Mouse (Mus musculus) splenic B cell, adult 2 months (primary cell): ENCODE measurements around the gene Suz12.

Experiments used
- DNase-seq: peaks from one replicate; pipeline ENCODE4 v3.0.0-alpha.2; 2011; ENCODE audit warnings: low read depth, low spot score
- H3K27me3 ChIP-seq: 2 replicates; pipeline ENCODE4 v1.6.1; 2012; ENCODE audit warnings: mild to moderate bottlenecking, low read length, moderate library complexity, mixed read lengths; ENCODE audit not compliant: control insufficient read depth, poor library complexity, insufficient read depth, severe bottlenecking
- H3K36me3 ChIP-seq: 2 replicates; pipeline ENCODE4 v1.6.1; 2012; ENCODE audit warnings: mild to moderate bottlenecking, low read length, moderate library complexity, mixed read lengths; ENCODE audit not compliant: control insufficient read depth, poor library complexity, insufficient read depth, severe bottlenecking

Suz12 gene

GRCm38 (mm10) chr11:79992592-79993355, at the start of gene Suz12:
Gene Suz12 (plus strand): TSS chr11:79993106.
- peak; percentile 96 for DNase-seq
- H3K27me3 ChIP-seq = no peaks in the 10 kb centered on the region
- H3K36me3 ChIP-seq = no peaks in the 10 kb centered on the region

GRCm38 (mm10) chr11:79943136-79943535, 49.8 kb upstream of the Suz12 start:
- Histone ChIP-seq H3K36me3 (peaks cover 17% of the 10 kb centered on the region), H3K27me3 (no peaks in the 10 kb centered on the region)
- DNase-seq = no peak

GRCm38 (mm10) chr11:79943601-79944000, 49.3 kb upstream of the Suz12 start:
- Histone ChIP-seq H3K36me3 (peaks cover 17% of the 10 kb centered on the region), H3K27me3 (no peaks in the 10 kb centered on the region)
- no peak for DNase-seq

GRCm38 (mm10) chr11:79947265-79947664, 45.6 kb upstream of the Suz12 start:
- DNase-seq = no peak
- Histone ChIP-seq H3K27me3 (no peaks in the 10 kb centered on the region), H3K36me3 (peaks cover 9% of the 10 kb centered on the region; the same call in 1 of the 2 replicates)

- no peak for DNase-seq
- no peaks in the 10 kb centered on the region for H3K27me3 ChIP-seq
- peaks cover 6% of the 10 kb centered on the region; the same call in 1 of the 2 replicates for H3K36me3 ChIP-seq
Observed at GRCm38 (mm10) chr11:79961346-79962124, 31.4 kb upstream of the Suz12 start.

GRCm38 (mm10) chr11:79962125-79962876, 30.6 kb upstream of the Suz12 start, which contains the start of gene Utp6:
Gene Utp6 (minus strand): TSS chr11:79962390.
- peak; percentile 99 for DNase-seq
- H3K27me3 ChIP-seq = no peaks in the 10 kb centered on the region
- peaks cover 3% of the 10 kb centered on the region; the same call in 1 of the 2 replicates for H3K36me3 ChIP-seq

GRCm38 (mm10) chr11:79962877-79963183, 30.1 kb upstream of the Suz12 start:
- Histone ChIP-seq H3K36me3 (peaks cover 3% of the 10 kb centered on the region; the same call in 1 of the 2 replicates), H3K27me3 (no peaks in the 10 kb centered on the region)
- DNase-seq = no peak

GRCm38 (mm10) chr11:79963212-79963974, 29.5 kb upstream of the Suz12 start:
- H3K27me3 ChIP-seq = no peaks in the 10 kb centered on the region; the same call in 1 of the 2 replicates
- peaks cover 3% of the 10 kb centered on the region; the same call in 1 of the 2 replicates for H3K36me3 ChIP-seq
- peak; percentile 27 for DNase-seq

GRCm38 (mm10) chr11:79965896-79966295, 27.0 kb upstream of the Suz12 start:
- H3K27me3 ChIP-seq = no peaks in the 10 kb centered on the region; the same call in 1 of the 2 replicates
- DNase-seq = no peak
- no peaks in the 10 kb centered on the region for H3K36me3 ChIP-seq

- Histone ChIP-seq H3K27me3 (no peaks in the 10 kb centered on the region; the same call in 1 of the 2 replicates), H3K36me3 (no peaks in the 10 kb centered on the region)
- no peak for DNase-seq
Observed at GRCm38 (mm10) chr11:79967752-79968151, 25.2 kb upstream of the Suz12 start.

- peak; percentile 15 for DNase-seq
- Histone ChIP-seq H3K27me3 (no peaks in the 10 kb centered on the region; the same call in 1 of the 2 replicates), H3K36me3 (no peaks in the 10 kb centered on the region)
Observed at GRCm38 (mm10) chr11:79973133-79973532, 19.8 kb upstream of the Suz12 start.

GRCm38 (mm10) chr11:79973626-79974476, 19.1 kb upstream of the Suz12 start:
- Histone ChIP-seq H3K36me3 (no peaks in the 10 kb centered on the region), H3K27me3 (no peaks in the 10 kb centered on the region; the same call in 1 of the 2 replicates)
- peak; percentile 32 for DNase-seq

GRCm38 (mm10) chr11:79975377-79975776, 17.5 kb upstream of the Suz12 start:
- Histone ChIP-seq H3K27me3 (no peaks in the 10 kb centered on the region; the same call in 1 of the 2 replicates), H3K36me3 (no peaks in the 10 kb centered on the region)

More at GRCm38 (mm10) chr11:79975377-79975776, 17.5 kb upstream of the Suz12 start:
- DNase-seq = no peak
